Mouse (Mus musculus) megakaryocyte-erythroid progenitor cell, adult 5-6 weeks (primary cell): ENCODE measurements at regions not wholly inside any gene's neighbourhood (a gene's known extent, or its start where the extent isn't known, plus 50 kb on each side); places are given as distances from the start of the nearest gene placed in this dataset.

Experiments used
- ATAC-seq: replicated peaks from 2 replicates; pipeline ENCODE4 v1.8.0; 2016; ENCODE audit warnings: mild to moderate bottlenecking, inconsistent platforms; ENCODE audit not compliant: severe bottlenecking, poor library complexity, low FRiP score, low TSS enrichment

- ATAC-seq, result no peak
Measured at GRCm38 (mm10) chr16:70091291-70091690, 222.5 kb upstream of the Gbe1 start.

- no peak for ATAC-seq
Measured at GRCm38 (mm10) chr16:70091963-70092362, 221.8 kb upstream of the Gbe1 start.

- no peak for ATAC-seq
Measured at GRCm38 (mm10) chr16:70093224-70093623, 220.5 kb upstream of the Gbe1 start.

GRCm38 (mm10) chr16:70095221-70095620, 218.5 kb upstream of the Gbe1 start:
- ATAC-seq, result no peak

- no peak for ATAC-seq
Measured at GRCm38 (mm10) chr16:70103791-70104378, 209.9 kb upstream of the Gbe1 start.

- no peak for ATAC-seq
Measured at GRCm38 (mm10) chr16:70141466-70141865, 172.3 kb upstream of the Gbe1 start.

GRCm38 (mm10) chr16:70147673-70148359, 165.9 kb upstream of the Gbe1 start:
- ATAC-seq, result no peak

- no peak for ATAC-seq
Measured at GRCm38 (mm10) chr16:70154587-70154986, 159.2 kb upstream of the Gbe1 start.

GRCm38 (mm10) chr16:70160539-70160938, 153.2 kb upstream of the Gbe1 start:
- no peak for ATAC-seq

- no peak for ATAC-seq
Measured at GRCm38 (mm10) chr16:70175140-70175539, 138.6 kb upstream of the Gbe1 start.

- ATAC-seq, result no peak
Measured at GRCm38 (mm10) chr16:70178975-70179374, 134.8 kb upstream of the Gbe1 start.

- no peak for ATAC-seq
Measured at GRCm38 (mm10) chr16:70213861-70214597, 99.7 kb upstream of the Gbe1 start.

- ATAC-seq, result no peak
Measured at GRCm38 (mm10) chr16:70214800-70215199, 98.9 kb upstream of the Gbe1 start.

GRCm38 (mm10) chr16:70227601-70228226, 86.0 kb upstream of the Gbe1 start:
- no peak for ATAC-seq

GRCm38 (mm10) chr16:70232706-70233105, 81.0 kb upstream of the Gbe1 start:
- no peak for ATAC-seq

- no peak for ATAC-seq
Measured at GRCm38 (mm10) chr16:70235189-70235588, 78.6 kb upstream of the Gbe1 start.

- ATAC-seq, result no peak
Measured at GRCm38 (mm10) chr16:70239432-70239941, 74.3 kb upstream of the Gbe1 start.

- no peak for ATAC-seq
Measured at GRCm38 (mm10) chr16:70244205-70244756, 69.5 kb upstream of the Gbe1 start.

GRCm38 (mm10) chr16:70244963-70245362, 68.8 kb upstream of the Gbe1 start:
- no peak for ATAC-seq

GRCm38 (mm10) chr16:70259364-70259763, 54.4 kb upstream of the Gbe1 start:
- no peak for ATAC-seq
